Mouse (Mus musculus) ES-E14 (cell line): ENCODE measurements around the gene Olfm1. TPM values are rescaled to one million over a fixed set of nuclear protein-coding genes. Genes with fewer than 3 reads are reported as not detected.

ENCODE experiments used
- total RNA-seq: library from RNA; depleted of rRNA; stranded (reverse); fragments of 300-350 nt; gene quantifications from 2 replicates; pipeline ENCODE4 v1.2.3, GENCODE M21; 2012; rRNA removed

Gene Olfm1
- total RNA-seq, 1 experiment = 3.4 TPM

Other genes starting within 250 kb of the Olfm1 start
- not detected in 2 replicates for gene Fcnb, start 108.1 kb upstream of the Olfm1 start, total RNA-seq